Mouse (Mus musculus) liver, embryonic 13.5 days (tissue): ENCODE data around the gene Rhpn2. TPM values are rescaled to one million over a fixed set of nuclear protein-coding genes. Genes with fewer than 3 reads are reported as not detected.
A peak's percentile ranks its signal among the peaks of the same experiment; 100 is the strongest.

Experiments used
- ATAC-seq: fragments of 200-750 bp; cut with Nextera tagmentation; 2 replicates; pipeline ENCODE4 v1.8.0; 2017; ENCODE audit warnings: low read depth, mild to moderate bottlenecking, moderate number of reproducible peaks, moderate library complexity
- DNase-seq: peaks from one replicate; pipeline ENCODE4 v3.0.0; 2022
- H3K27ac ChIP-seq: fragments of 300-500 bp; sonication (generic); 2 replicates; pipeline ENCODE4 v1.5.1; 2015; ENCODE audit warnings: moderate library complexity, mild to moderate bottlenecking, inconsistent platforms
- H3K27me3 ChIP-seq: fragments of 300-500 bp; sonication (generic); 2 replicates; pipeline ENCODE4 v1.6.1; 2015; ENCODE audit warnings: mild to moderate bottlenecking, inconsistent platforms
- H3K36me3 ChIP-seq: fragments of 300-500 bp; sonication (generic); 2 replicates; pipeline ENCODE4 v1.6.1; 2015; ENCODE audit warnings: mild to moderate bottlenecking, inconsistent platforms
- H3K4me1 ChIP-seq: fragments of 300-500 bp; sonication (generic); replicated peaks from 2 replicates; pipeline ENCODE4 v1.6.1; 2015; ENCODE audit warnings: inconsistent platforms
- H3K4me2 ChIP-seq: fragments of 300-500 bp; sonication (generic); 2 replicates; pipeline ENCODE4 v1.6.1; 2015; ENCODE audit warnings: inconsistent platforms, mild to moderate bottlenecking, moderate library complexity
- H3K4me3 ChIP-seq: fragments of 300-500 bp; sonication (generic); replicated peaks from 2 replicates; pipeline ENCODE4 v1.5.1; 2015; ENCODE audit warnings: mild to moderate bottlenecking, inconsistent platforms
- H3K9ac ChIP-seq: fragments of 300-500 bp; sonication (generic); 2 replicates; pipeline ENCODE4 v1.6.1; 2015; ENCODE audit warnings: mild to moderate bottlenecking, inconsistent platforms
- H3K9me3 ChIP-seq: fragments of 300-500 bp; sonication (generic); replicated peaks from 2 replicates; pipeline ENCODE4 v1.6.1; 2016; ENCODE audit warnings: inconsistent platforms
- WGBS: fragments of 180-500 bp; shearing (Covaris S2); methylation state at CpG from one replicate; pipeline ENCODE4 v1.1.7; 2015; ENCODE audit not compliant: insufficient replicate concordance; 5-methylcytosine and 5-hydroxymethylcytosine counted together
- polyA plus RNA-seq: library from polyadenylated mRNA; unstranded; fragments of >200 nt; fragmentation: Nextera tagmentation; extraction: Ambion mirVana; gene quantifications from 2 replicates; pipeline ENCODE4 v1.2.1, GENCODE M21; 2015

The Rhpn2 gene
- polyA plus RNA-seq, 1 experiment from 2014 or later = 3.8 TPM

GRCm38 (mm10) chr7:35373146-35373989 lies 39.4 kb downstream of the Rhpn2 start:
- H3K9ac ChIP-seq = no peak overlapping the region

GRCm38 (mm10) chr7:35374265-35374664 lies 40.3 kb downstream of the Rhpn2 start:
- ATAC-seq (no peak), DNase-seq (no peak)
- H3K9ac ChIP-seq = no peak overlapping the region
- H3K4me2 ChIP-seq = no peak overlapping the region
- peaks cover 10% of the 10 kb centered on the region for H3K4me1 ChIP-seq
- no peaks in the 10 kb centered on the region for H3K36me3 ChIP-seq
- H3K4me3 ChIP-seq = no peak overlapping the region
- no peak overlapping the region for H3K27ac ChIP-seq
- 71% methylated on average over 7 of the region's 7 CpGs for WGBS
- no peaks in the 10 kb centered on the region for H3K9me3 ChIP-seq
- H3K27me3 ChIP-seq = no peaks in the 10 kb centered on the region

More at GRCm38 (mm10) chr7:35373146-35373989, 39.4 kb downstream of the Rhpn2 start:
- H3K27me3 ChIP-seq = no peaks in the 10 kb centered on the region
- no peak overlapping the region for H3K4me3 ChIP-seq
- no peak overlapping the region for H3K27ac ChIP-seq
- peaks cover 9% of the 10 kb centered on the region; the same call in 1 of the 2 replicates for H3K4me1 ChIP-seq
- ATAC-seq (no peak; the same call in 1 of the 2 replicates), DNase-seq (no peak)
- WGBS = 57% methylated on average over 16 of the region's 16 CpGs
- no peak overlapping the region for H3K4me2 ChIP-seq
- H3K36me3 ChIP-seq = no peaks in the 10 kb centered on the region
- H3K9me3 ChIP-seq = no peaks in the 10 kb centered on the region

- ATAC-seq (no peak), DNase-seq (no peak)
- no peak overlapping the region for H3K4me2 ChIP-seq
- no peaks in the 10 kb centered on the region for H3K27me3 ChIP-seq
- no peak overlapping the region for H3K9ac ChIP-seq
- peaks cover 17% of the 10 kb centered on the region for H3K4me1 ChIP-seq
- H3K9me3 ChIP-seq = no peaks in the 10 kb centered on the region
- H3K27ac ChIP-seq = no peak overlapping the region
- no peak overlapping the region for H3K4me3 ChIP-seq
- 81% methylated on average over 9 of the region's 9 CpGs for WGBS
- peaks cover 6% of the 10 kb centered on the region; the same call in 1 of the 2 replicates for H3K36me3 ChIP-seq
Observed at GRCm38 (mm10) chr7:35376623-35377022, 42.7 kb downstream of the Rhpn2 start.

GRCm38 (mm10) chr7:35379492-35380119 lies 45.6 kb downstream of the Rhpn2 start:
- Histone ChIP-seq H3K4me1 (peaks cover 8% of the 10 kb centered on the region), H3K4me2 (0 out of 2 replicates have a peak overlapping the region, but pooled peaks have one; percentile 4), H3K27me3 (no peaks in the 10 kb centered on the region), H3K36me3 (peaks cover 6% of the 10 kb centered on the region; the same call in 1 of the 2 replicates), H3K9me3 (no peaks in the 10 kb centered on the region), H3K4me3 (no peak overlapping the region), H3K9ac (no peak overlapping the region), H3K27ac (no peak overlapping the region)
- WGBS = 27% methylated on average over 16 of the region's 16 CpGs
- DNase-seq = no peak
- ATAC-seq = no peak

GRCm38 (mm10) chr7:35380351-35380750 lies 46.4 kb downstream of the Rhpn2 start:
- Histone ChIP-seq H3K9me3 (no peaks in the 10 kb centered on the region), H3K27me3 (no peaks in the 10 kb centered on the region), H3K4me1 (peaks cover 8% of the 10 kb centered on the region), H3K27ac (no peak overlapping the region), H3K9ac (no peak overlapping the region), H3K4me2 (no peak overlapping the region), H3K4me3 (no peak overlapping the region), H3K36me3 (peaks cover 6% of the 10 kb centered on the region; the same call in 1 of the 2 replicates)
- WGBS = 71% methylated on average over 8 of the region's 8 CpGs
- DNase-seq (no peak), ATAC-seq (no peak)

- no peak overlapping the region for H3K27ac ChIP-seq
Observed at GRCm38 (mm10) chr7:35381861-35382260, 47.9 kb downstream of the Rhpn2 start.

GRCm38 (mm10) chr7:35382706-35383353 lies 48.9 kb downstream of the Rhpn2 start:
- peaks cover 11% of the 10 kb centered on the region; the same call in 1 of the 2 replicates for H3K36me3 ChIP-seq
- ATAC-seq (no peak), DNase-seq (no peak)
- no peak overlapping the region for H3K27ac ChIP-seq
- no peaks in the 10 kb centered on the region for H3K27me3 ChIP-seq
- no peak overlapping the region for H3K4me3 ChIP-seq
- no peak overlapping the region for H3K9ac ChIP-seq
- H3K4me1 ChIP-seq = peaks cover 12% of the 10 kb centered on the region
- WGBS = 41% methylated on average over 2 of the region's 2 CpGs
- H3K4me2 ChIP-seq = no peak overlapping the region
- no peaks in the 10 kb centered on the region for H3K9me3 ChIP-seq

More at GRCm38 (mm10) chr7:35381861-35382260, 47.9 kb downstream of the Rhpn2 start:
- Histone ChIP-seq H3K4me3 (no peak overlapping the region), H3K27me3 (no peaks in the 10 kb centered on the region), H3K4me2 (no peak overlapping the region), H3K9me3 (no peaks in the 10 kb centered on the region), H3K4me1 (peaks cover 12% of the 10 kb centered on the region), H3K9ac (no peak overlapping the region), H3K36me3 (peaks cover 11% of the 10 kb centered on the region; the same call in 1 of the 2 replicates)
- no peak for ATAC-seq
- 50% methylated on average over 16 of the region's 16 CpGs for WGBS
- DNase-seq = no peak

GRCm38 (mm10) chr7:35386525-35386952 lies 52.6 kb downstream of the Rhpn2 start:
- no peak overlapping the region for H3K9ac ChIP-seq
- DNase-seq = no peak
- no peak overlapping the region for H3K4me2 ChIP-seq
- peak; percentile 45; the same call in 1 of the 2 replicates for ATAC-seq
- H3K4me3 ChIP-seq = no peak overlapping the region
- 0 out of 2 replicates have a peak, but pooled peaks cover 4% of the 10 kb centered on the region for H3K4me1 ChIP-seq
- H3K36me3 ChIP-seq = peaks cover 7% of the 10 kb centered on the region; the same call in 1 of the 2 replicates
- H3K9me3 ChIP-seq = no peaks in the 10 kb centered on the region
- no peaks in the 10 kb centered on the region for H3K27me3 ChIP-seq
- no peak overlapping the region for H3K27ac ChIP-seq
- 50% methylated on average over 6 of the region's 6 CpGs for WGBS

GRCm38 (mm10) chr7:35388694-35389093 lies 54.7 kb downstream of the Rhpn2 start:
- no peak overlapping the region for H3K9ac ChIP-seq
- H3K4me1 ChIP-seq = 0 out of 2 replicates have a peak, but pooled peaks cover 4% of the 10 kb centered on the region
- H3K27ac ChIP-seq = no peak overlapping the region
- no peak for ATAC-seq
- DNase-seq = no peak
- no peaks in the 10 kb centered on the region for H3K9me3 ChIP-seq
- no peak overlapping the region for H3K4me3 ChIP-seq
- H3K36me3 ChIP-seq = peaks cover 27% of the 10 kb centered on the region
- 69% methylated on average over 6 of the region's 6 CpGs for WGBS
- H3K4me2 ChIP-seq = no peak overlapping the region
- H3K27me3 ChIP-seq = no peaks in the 10 kb centered on the region

- H3K9me3 ChIP-seq = no peaks in the 10 kb centered on the region
- no peak for DNase-seq
- H3K27me3 ChIP-seq = no peaks in the 10 kb centered on the region
- no peak overlapping the region for H3K4me3 ChIP-seq
- H3K9ac ChIP-seq = no peak overlapping the region
- no peak overlapping the region for H3K4me2 ChIP-seq
- WGBS = 62% methylated on average over 5 of the region's 5 CpGs
- H3K4me1 ChIP-seq = peaks cover 27% of the 10 kb centered on the region
- H3K27ac ChIP-seq = no peak overlapping the region
- ATAC-seq = no peak
- peaks cover 36% of the 10 kb centered on the region for H3K36me3 ChIP-seq
Observed at GRCm38 (mm10) chr7:35392935-35393334, 59.0 kb downstream of the Rhpn2 start.
